Mouse (Mus musculus): Measurements from ENCODE around the gene Usp20. TPM values are rescaled to one million over a fixed set of nuclear protein-coding genes. Genes with fewer than 3 reads are reported as not detected.

Gene Usp20
- polyA plus RNA-seq, 1 experiment from 2014 or later = 18.0 TPM

Other genes starting within 250 kb of the Usp20 start
- gene 1700001O22Rik, start 178.6 kb upstream of the Usp20 start, polyA plus RNA-seq (2016; fragmentation: Nextera tagmentation; extraction: Ambion mirVana) = 3.3 and 4.8 TPM in 2 replicates
- gene Ntmt1, start 174.5 kb upstream of the Usp20 start, polyA plus RNA-seq (2016; fragmentation: Nextera tagmentation; extraction: Ambion mirVana) = 124 and 131 TPM in 2 replicates
- 47.5 and 51.2 TPM in 2 replicates for gene Asb6, start 151.9 kb upstream of the Usp20 start, polyA plus RNA-seq (2016; fragmentation: Nextera tagmentation; extraction: Ambion mirVana)
- gene Prrx2, start 147.3 kb upstream of the Usp20 start, polyA plus RNA-seq (2016; fragmentation: Nextera tagmentation; extraction: Ambion mirVana) = 27.7 and 31.9 TPM in 2 replicates
- gene Ptges, start 52.4 kb upstream of the Usp20 start, polyA plus RNA-seq (2016; fragmentation: Nextera tagmentation; extraction: Ambion mirVana) = 5.1 and 7.3 TPM in 2 replicates
- gene Tor1b, start 29.3 kb upstream of the Usp20 start, polyA plus RNA-seq (2016; fragmentation: Nextera tagmentation; extraction: Ambion mirVana) = 23.6 and 24.2 TPM in 2 replicates
- gene Tor1a, start 14.3 kb upstream of the Usp20 start, polyA plus RNA-seq (2016; fragmentation: Nextera tagmentation; extraction: Ambion mirVana) = 84.9 and 89.6 TPM in 2 replicates
- 61.9 and 62.0 TPM in 2 replicates for gene BC005624, start 78 bp upstream of the Usp20 start, polyA plus RNA-seq (2016; fragmentation: Nextera tagmentation; extraction: Ambion mirVana)
- 12.5 and 13.3 TPM in 2 replicates for gene Fnbp1, start 159.7 kb downstream of the Usp20 start, polyA plus RNA-seq (2016; fragmentation: Nextera tagmentation; extraction: Ambion mirVana)
- 28.7 and 32.8 TPM in 2 replicates for gene Gpr107, start 170.0 kb downstream of the Usp20 start, polyA plus RNA-seq (2016; fragmentation: Nextera tagmentation; extraction: Ambion mirVana)